9 mouse cellular contexts compared by ENCODE assay signal in the genomic region with DNA sequence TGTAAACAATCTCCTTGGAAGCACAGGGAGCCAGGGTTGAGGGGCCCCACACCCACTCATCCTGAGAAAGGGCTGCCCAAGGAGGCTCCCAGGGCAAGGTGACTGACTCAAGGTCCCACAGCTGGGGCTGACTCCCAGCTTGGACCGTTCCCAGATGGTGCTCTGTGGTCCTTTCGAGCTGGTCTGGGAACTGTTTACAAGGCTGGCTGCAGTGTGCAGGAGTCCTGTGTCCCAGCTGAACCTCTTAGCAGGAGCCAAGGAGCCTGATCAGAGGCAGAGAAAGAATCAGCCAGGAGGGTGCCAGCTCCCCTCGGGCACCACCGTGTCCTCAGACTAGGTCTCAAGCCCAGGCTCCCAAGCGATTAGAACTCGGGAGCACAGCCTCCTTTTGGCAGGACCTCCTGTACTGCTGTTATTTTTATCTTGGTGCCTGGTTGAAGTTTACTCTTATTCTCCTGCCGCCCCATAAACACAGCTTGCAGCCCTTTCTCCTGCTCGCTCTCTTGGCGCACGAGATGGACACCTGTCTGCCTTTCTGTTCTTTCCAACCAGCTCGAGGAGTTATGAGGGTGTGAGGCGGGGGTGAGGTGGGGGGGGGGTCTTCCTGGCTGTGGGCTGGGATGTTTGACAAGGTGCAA. TPM values are rescaled to one million over a fixed set of nuclear protein-coding genes. Genes with fewer than 3 reads are reported as not detected.
A peak's percentile ranks its signal among the peaks of the same experiment; 100 is the strongest.
DNase-seq lines count a peak whose midpoint lies in the region; ATAC-seq and TF ChIP-seq lines count a peak whose summit lies in the region.
"Had no signal": no experiment of that assay in that cellular context is flagged by ENCODE, and none has a peak within 500 bp of the region (broad histone marks: within the 10 kb centered on the region; RNA-seq: fewer than 3 reads in every experiment).

No protein-coding gene starts in this region.

- 46% methylated on average over 11 of the region's 12 CpGs for WGBS in embryonic facial prominence, embryonic 14.5 days
- WGBS in embryonic facial prominence, embryonic 10.5 days = 65% methylated on average over 12 of the region's 12 CpGs
- WGBS in stomach, postnatal 0 days = 28% methylated on average over 12 of the region's 12 CpGs
- 65% methylated on average over 12 of the region's 12 CpGs for WGBS in midbrain, embryonic 13.5 days

- no peaks in the 10 kb centered on the region for H3K9me3 ChIP-seq in embryonic facial prominence, embryonic 14.5 days (ENCODE audit: control insufficient read depth, low read length)
- H3K9me3 ChIP-seq in embryonic facial prominence, embryonic 10.5 days = no peaks in the 10 kb centered on the region
- H3K9me3 ChIP-seq in stomach, postnatal 0 days (ENCODE audit: control insufficient read depth, low read length) = no peaks in the 10 kb centered on the region
- no peaks in the 10 kb centered on the region for H3K9me3 ChIP-seq in midbrain, embryonic 13.5 days
- H3K9me3 ChIP-seq: liver, embryonic 13.5 days had no signal

- H3K27me3 ChIP-seq in embryonic facial prominence, embryonic 14.5 days (replicated peaks; ENCODE audit: control insufficient read depth, insufficient read depth, low read length) = no peaks in the 10 kb centered on the region
- H3K27me3 ChIP-seq in embryonic facial prominence, embryonic 10.5 days (replicated peaks; ENCODE audit: low read depth, poor library complexity, severe bottlenecking) = 0 out of 2 replicates have a peak, but pooled peaks cover 21% of the 10 kb centered on the region
- no peaks in the 10 kb centered on the region for H3K27me3 ChIP-seq in stomach, postnatal 0 days (ENCODE audit: control insufficient read depth, insufficient read depth, low read length)
- H3K27me3 ChIP-seq in midbrain, embryonic 13.5 days = peaks cover 22% of the 10 kb centered on the region
- H3K27me3 ChIP-seq: liver, embryonic 13.5 days had no signal

- H3K4me1 ChIP-seq in embryonic facial prominence, embryonic 14.5 days (ENCODE audit: control insufficient read depth, insufficient read depth, low read length) = no peaks in the 10 kb centered on the region
- H3K4me1 ChIP-seq in embryonic facial prominence, embryonic 10.5 days = peaks cover 29% of the 10 kb centered on the region
- H3K4me1 ChIP-seq in stomach, postnatal 0 days (replicated peaks; ENCODE audit: control insufficient read depth, insufficient read depth) = peaks cover 5% of the 10 kb centered on the region; the same call in 1 of the 2 replicates
- no peaks in the 10 kb centered on the region for H3K4me1 ChIP-seq in midbrain, embryonic 13.5 days (replicated peaks)
- H3K4me1 ChIP-seq: liver, embryonic 13.5 days had no signal

- H3K36me3 ChIP-seq in embryonic facial prominence, embryonic 14.5 days (ENCODE audit: control insufficient read depth, insufficient read depth, low read length) = no peaks in the 10 kb centered on the region
- no peaks in the 10 kb centered on the region for H3K36me3 ChIP-seq in embryonic facial prominence, embryonic 10.5 days (replicated peaks)
- no peaks in the 10 kb centered on the region for H3K36me3 ChIP-seq in stomach, postnatal 0 days (ENCODE audit: control insufficient read depth, insufficient read depth, low read length)
- no peaks in the 10 kb centered on the region for H3K36me3 ChIP-seq in midbrain, embryonic 13.5 days
- H3K36me3 ChIP-seq: liver, embryonic 13.5 days had no signal

- no peak for TF ChIP-seq EP300 in stomach, postnatal 0 days (optimal IDR thresholded peaks at IDR 0.05)

- no peak for TF ChIP-seq CTCF in stomach, postnatal 0 days (IDR thresholded peaks at IDR 0.05; ENCODE audit: low read depth)

- no peak overlapping the region for H3K9ac ChIP-seq in embryonic facial prominence, embryonic 14.5 days (ENCODE audit: low read depth, low read length)
- no peak overlapping the region for H3K9ac ChIP-seq in stomach, postnatal 0 days (ENCODE audit: low read length)
- no peak overlapping the region for H3K9ac ChIP-seq in midbrain, embryonic 13.5 days (replicated peaks)
- H3K9ac ChIP-seq: liver, embryonic 13.5 days had no signal

- 0 out of 2 replicates have a peak, but pooled peaks have one; percentile 55 for ATAC-seq in embryonic facial prominence, embryonic 14.5 days (ENCODE audit: low read depth)
- peak; percentile 32 for ATAC-seq in stomach, postnatal 0 days (ENCODE audit: low FRiP score, low TSS enrichment)
- ATAC-seq in midbrain, embryonic 13.5 days = no peak

- DNase-seq in embryonic facial prominence, embryonic 14.5 days (ENCODE audit: low spot score) = no peak
- no peak for DNase-seq in embryonic facial prominence, embryonic 10.5 days (ENCODE audit: low spot score)
- DNase-seq in 3134 (ENCODE audit: extremely low read depth, insufficient read length, low spot score) (peak; percentile 64), MN1 (ENCODE audit: low spot score) (no peak)
- peak; percentile 79 to 80 for DNase-seq in gastrocnemius, adult 8-10 months (ENCODE audit: low spot score in 2 of 2)
- DNase-seq in kidney, adult 8-10 months = peak; percentile 72 to 76
- DNase-seq in stomach, postnatal 0 days (ENCODE audit: low spot score) = no peak
- DNase-seq: liver, embryonic 13.5 days had no signal

- no peak overlapping the region for H3K27ac ChIP-seq in embryonic facial prominence, embryonic 14.5 days (replicated peaks; ENCODE audit: low read depth, low read length)
- H3K27ac ChIP-seq in embryonic facial prominence, embryonic 10.5 days (replicated peaks) = no peak overlapping the region
- peak overlapping the region; percentile 45; the same call in 1 of the 2 replicates for H3K27ac ChIP-seq in stomach, postnatal 0 days (replicated peaks)
- no peak overlapping the region for H3K27ac ChIP-seq in midbrain, embryonic 13.5 days
- H3K27ac ChIP-seq: liver, embryonic 13.5 days had no signal

- H3K4me3 ChIP-seq in embryonic facial prominence, embryonic 14.5 days (ENCODE audit: low read depth, low read length) = no peak overlapping the region
- H3K4me3 ChIP-seq in embryonic facial prominence, embryonic 10.5 days = no peak overlapping the region
- H3K4me3 ChIP-seq in stomach, postnatal 0 days (ENCODE audit: low read depth, low read length) = no peak overlapping the region
- no peak overlapping the region for H3K4me3 ChIP-seq in midbrain, embryonic 13.5 days (replicated peaks)
- H3K4me3 ChIP-seq: liver, embryonic 13.5 days had no signal

- H3K4me2 ChIP-seq in embryonic facial prominence, embryonic 14.5 days (ENCODE audit: low read depth, low read length) = no peak overlapping the region
- H3K4me2 ChIP-seq in stomach, postnatal 0 days (replicated peaks; ENCODE audit: low read depth) = peak overlapping the region; percentile 3; the same call in 1 of the 2 replicates
- H3K4me2 ChIP-seq in midbrain, embryonic 13.5 days (replicated peaks) = no peak overlapping the region
- H3K4me2 ChIP-seq: liver, embryonic 13.5 days had no signal

RNA-seq across cellular contexts. Expression of gene Gadd45g, which starts 22.1 kb away (rescaled TPM):
- polyA plus RNA-seq in embryonic facial prominence, embryonic 14.5 days (2014; fragmentation: Nextera tagmentation; extraction: Ambion mirVana) = 53.3 and 57.3 TPM in 2 replicates
- 61.5 and 75.2 TPM in 2 replicates for polyA plus RNA-seq in embryonic facial prominence, embryonic 10.5 days (2016; fragmentation: Nextera tagmentation; extraction: Ambion mirVana)
- 10 to 100 TPM; 18.1 to 74.5 (median 34.4) TPM for total RNA-seq in gastrocnemius, adult 8-10 months (2022)
- 37.1 and 39.1 TPM in 2 replicates for polyA plus RNA-seq in stomach, postnatal 0 days (2015; fragmentation: Nextera tagmentation; extraction: Ambion mirVana)
- polyA plus RNA-seq in midbrain, embryonic 13.5 days (2015; fragmentation: Nextera tagmentation; extraction: Ambion mirVana) = 203 and 222 TPM in 2 replicates

Comparison
In these comparisons a context has a peak if more than half of its experiments do, and no peak if none do; other contexts are left out.
1. DNase-seq: peak in 3134 (single experiment), gastrocnemius, adult 8-10 months (2 of 2) and kidney, adult 8-10 months (2 of 2); none in embryonic facial prominence, embryonic 14.5 days (single experiment), embryonic facial prominence, embryonic 10.5 days (single experiment), stomach, postnatal 0 days (single experiment) and MN1 (single experiment).